Mouse (Mus musculus) testis, adult 10 weeks (tissue): ENCODE data around the gene Chrnb2. TPM values are rescaled to one million over a fixed set of nuclear protein-coding genes. Genes with fewer than 3 reads are reported as not detected.

Experiments
- polyA plus RNA-seq: library from polyadenylated mRNA; stranded (reverse); fragments of 350-450 nt; fragmentation: Illumina TruSeq; extraction: RNeasy Lipid Tissue Mini Kit (QIAGEN cat#74804); gene quantifications from one replicate; pipeline ENCODE4 v1.2.3, GENCODE M21; 2014; ENCODE audit warnings: low read depth, low replicate concordance

Gene Chrnb2
- 0.62 TPM for polyA plus RNA-seq

DNA sequence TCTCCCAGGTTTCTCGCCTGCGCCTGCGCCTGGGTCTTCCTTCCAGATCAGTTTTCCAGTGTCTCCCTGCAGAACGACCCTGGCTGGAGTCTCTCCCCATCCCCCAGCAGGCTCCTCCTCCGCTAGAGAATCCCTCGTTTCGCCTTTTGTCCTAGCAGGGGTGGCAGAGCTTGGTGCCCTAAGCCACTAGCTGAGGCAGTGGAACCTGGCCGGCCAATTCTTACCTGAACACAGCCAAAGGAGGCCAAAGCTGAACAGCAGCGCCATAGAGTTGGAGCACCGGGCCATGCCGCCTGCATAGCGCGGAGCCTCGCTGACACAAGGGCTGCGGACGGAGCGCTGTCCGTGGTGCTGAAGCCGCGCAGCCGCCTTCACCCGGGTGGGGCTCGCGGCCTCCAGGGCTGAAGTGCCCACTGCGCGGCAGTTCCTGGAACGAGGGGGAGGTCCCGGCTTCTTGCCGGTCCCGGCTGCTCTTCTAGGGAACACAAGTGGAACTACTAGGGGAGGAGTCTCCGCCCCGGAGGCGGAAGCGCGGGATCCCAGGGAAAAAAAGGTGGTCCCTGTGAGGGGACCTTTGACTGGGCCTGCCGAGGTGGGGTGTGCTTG lies at the start of gene Chrnb2:
TSS of gene Chrnb2 (minus strand) at position 514 of the 606 bp plus-strand sequence.

DNA sequence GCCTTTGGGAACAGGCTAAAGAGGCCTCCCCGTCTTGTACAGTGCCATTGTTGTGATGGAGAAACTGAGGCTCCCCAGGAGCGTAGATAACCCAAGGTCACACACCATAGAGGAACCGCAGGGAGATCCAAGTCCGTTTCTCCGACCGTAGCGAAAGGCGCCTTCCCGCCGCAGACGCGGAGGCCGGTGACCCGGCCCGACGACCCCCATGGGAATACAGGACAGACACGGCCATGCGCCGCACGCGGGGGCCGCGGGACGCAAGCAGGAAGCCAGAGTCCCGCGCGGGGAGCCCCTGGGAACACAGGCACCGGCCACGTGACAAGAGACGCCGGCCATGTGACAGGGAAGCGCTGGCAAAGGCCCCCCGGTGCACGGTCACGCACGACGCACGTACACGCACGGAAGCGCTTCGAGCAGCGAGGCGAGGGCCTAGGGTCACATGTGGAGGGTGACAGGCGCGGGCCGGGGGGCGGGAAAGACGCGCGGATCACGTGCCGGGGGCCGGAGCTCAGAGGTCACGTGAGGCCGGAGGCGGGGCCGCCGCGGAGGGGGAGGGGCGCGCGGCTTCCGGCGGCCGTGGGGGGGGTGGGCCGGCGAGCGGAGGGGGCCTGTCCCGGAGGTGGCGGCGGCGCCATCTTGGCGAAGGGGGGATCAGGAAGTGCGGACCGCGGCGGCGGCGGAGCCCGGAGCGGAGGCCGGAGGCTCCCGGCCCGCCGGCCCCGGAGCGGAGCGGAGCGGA lies 8.7 kb upstream of the Chrnb2 start, which contains the start of gene Ube2q1:
TSS of gene Ube2q1 (plus strand) at position 649 of the 742 bp plus-strand sequence.

GRCm38 (mm10) chr3:89714359-89715206 lies 49.8 kb downstream of the Chrnb2 start, which contains the start of gene Adar:
TSS of gene Adar (plus strand) at chr3:89715022.

Other genes with a start within 250 kb of the Chrnb2 start
- gene Kcnn3, start 244.5 kb downstream of the Chrnb2 start, polyA plus RNA-seq = 0.90 TPM
- 2.2 TPM for gene Adar, start 49.6 kb downstream of the Chrnb2 start, polyA plus RNA-seq
- gene Ube2q1, start 9.0 kb upstream of the Chrnb2 start, polyA plus RNA-seq = 67.5 TPM
- 0.55 TPM for gene She, start 66.7 kb upstream of the Chrnb2 start, polyA plus RNA-seq
- 0.57 TPM for gene Il6ra, start 148.6 kb upstream of the Chrnb2 start, polyA plus RNA-seq
- 16.2 TPM for gene Atp8b2, start 198.9 kb upstream of the Chrnb2 start, polyA plus RNA-seq
- 117 TPM for gene Hax1, start 234.1 kb upstream of the Chrnb2 start, polyA plus RNA-seq